Mouse (Mus musculus): ENCODE data around the gene Rap1a.

Rap1a gene

DNA sequence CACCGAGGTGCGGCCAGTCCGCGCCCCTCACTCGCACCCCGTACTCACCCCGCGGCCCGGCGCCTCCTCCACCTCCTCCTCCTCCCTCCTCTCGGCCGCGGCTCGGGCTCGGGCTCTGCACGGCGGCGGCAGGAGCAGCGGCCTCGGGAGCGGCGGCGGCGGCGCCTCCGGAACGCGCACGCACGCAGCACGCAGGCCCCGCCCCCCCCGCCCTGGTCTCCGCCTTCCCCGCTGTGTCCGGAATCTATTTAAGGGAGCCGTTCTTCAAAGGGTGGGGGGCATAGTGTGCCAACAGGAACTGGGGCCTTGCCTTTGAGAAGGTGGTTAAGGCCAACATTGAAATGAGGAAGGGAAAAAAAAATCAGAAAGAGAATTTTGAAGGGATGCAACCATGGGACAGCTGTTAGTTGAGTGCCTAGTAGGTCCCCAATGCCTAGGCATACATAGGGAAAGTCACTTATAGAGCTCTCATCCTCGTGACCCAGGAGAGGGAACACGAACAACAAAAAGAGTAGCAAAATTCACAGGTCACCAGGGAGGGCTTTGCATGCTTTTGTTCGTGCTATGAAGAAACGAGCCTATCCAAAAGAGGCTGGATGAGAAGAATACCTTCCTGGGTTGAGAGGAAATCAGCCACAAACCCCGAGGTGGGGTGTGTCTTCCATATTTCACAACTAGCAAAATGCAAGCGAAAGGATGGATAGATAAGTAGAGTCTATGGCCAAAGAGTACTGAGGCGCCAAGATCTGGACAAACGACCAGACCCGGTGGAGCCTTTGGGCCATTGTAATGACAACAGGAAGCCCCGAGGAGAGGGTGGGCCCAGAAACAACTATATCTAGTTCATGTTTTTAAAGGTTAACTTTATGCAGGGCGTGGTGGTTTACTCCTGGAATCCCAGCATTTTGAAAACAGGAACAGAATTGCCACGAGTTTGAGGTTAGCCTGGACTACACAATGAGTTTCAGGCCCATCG, at the start of gene Rap1a:
Gene Rap1a, minus strand, starts transcription at position 146 of the 976 bp plus-strand sequence.
- peak; percentile 91 for DNase-seq

DNA sequence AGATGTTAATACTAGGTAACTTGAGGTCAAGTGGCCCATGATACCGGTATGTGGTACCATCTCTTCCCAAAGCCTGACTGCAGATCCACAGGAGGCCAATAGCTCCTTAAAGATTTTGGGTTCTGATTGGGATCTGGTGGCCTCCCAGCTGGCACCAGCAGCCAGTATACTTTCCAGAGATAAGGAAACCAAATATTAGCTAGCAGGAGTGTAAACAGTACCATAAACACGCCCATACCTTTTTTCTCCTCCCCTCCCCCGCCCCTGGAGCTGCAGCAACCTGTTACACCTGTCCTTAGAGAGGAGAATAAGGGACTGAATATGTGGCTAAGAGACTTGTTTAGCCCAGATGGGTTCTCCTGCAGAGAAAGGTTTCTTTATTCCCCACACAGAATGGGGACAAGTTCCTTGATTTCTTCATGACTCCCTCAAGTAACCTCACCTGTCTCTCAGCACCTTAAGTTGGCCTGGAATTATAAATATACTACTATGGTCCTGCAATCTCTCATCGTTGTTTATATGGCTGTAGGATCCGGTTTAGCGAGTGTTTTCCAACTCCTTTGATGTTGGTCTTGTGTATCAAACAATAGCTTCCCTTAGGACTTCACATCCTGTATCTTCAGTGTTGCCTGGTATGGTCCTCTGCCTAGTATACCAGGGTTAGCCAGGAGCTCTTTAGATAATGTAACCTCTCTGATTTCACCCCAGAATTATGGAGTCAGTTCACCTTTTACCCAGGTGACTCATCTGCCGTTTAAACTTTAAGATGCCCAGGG, 45.3 kb upstream of the Rap1a start:
- DNase-seq: peak; percentile 26

- no peak for DNase-seq
Observed at GRCm38 (mm10) chr3:105839836-105840235, 38.7 kb upstream of the Rap1a start.

GRCm38 (mm10) chr3:105838655-105839054, 37.5 kb upstream of the Rap1a start:
- DNase-seq: no peak

GRCm38 (mm10) chr3:105836883-105837282, 35.7 kb upstream of the Rap1a start:
- no peak for DNase-seq

GRCm38 (mm10) chr3:105835875-105836274, 34.7 kb upstream of the Rap1a start:
- DNase-seq: no peak

- no peak for DNase-seq
Observed at GRCm38 (mm10) chr3:105831584-105831983, 30.4 kb upstream of the Rap1a start.

DNA sequence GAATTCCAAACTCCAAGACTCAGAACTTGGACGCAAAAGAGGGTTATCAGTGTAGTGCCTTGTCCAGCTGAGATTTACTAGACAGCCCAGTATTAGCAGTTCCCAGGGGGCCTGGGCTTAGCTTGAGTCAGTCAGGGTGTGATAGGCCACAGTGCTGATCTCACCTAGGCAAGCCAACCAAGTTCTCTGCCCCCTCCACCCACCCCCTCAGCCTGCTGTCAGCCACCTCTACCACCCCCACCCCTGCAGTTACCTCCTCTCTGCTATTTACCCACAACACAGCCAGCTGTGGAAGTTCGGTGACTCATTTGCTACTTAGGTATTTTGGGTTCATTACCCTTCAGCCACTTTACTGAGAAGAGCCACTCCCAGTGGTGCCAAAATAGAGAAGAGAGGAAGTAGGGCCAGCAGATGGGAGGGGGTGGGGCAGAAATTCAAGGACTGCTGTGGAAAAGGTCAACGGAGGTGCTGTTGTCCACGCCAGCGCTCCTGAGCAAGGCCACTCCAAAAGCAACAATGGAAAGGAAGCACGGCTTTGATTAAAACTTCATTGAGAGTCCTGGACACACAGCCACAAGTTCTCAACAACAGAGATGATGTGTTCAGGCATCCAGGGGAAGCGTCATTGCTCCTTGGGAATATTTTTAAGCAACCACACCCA, 24.5 kb upstream of the Rap1a start:
- DNase-seq: no peak

DNA sequence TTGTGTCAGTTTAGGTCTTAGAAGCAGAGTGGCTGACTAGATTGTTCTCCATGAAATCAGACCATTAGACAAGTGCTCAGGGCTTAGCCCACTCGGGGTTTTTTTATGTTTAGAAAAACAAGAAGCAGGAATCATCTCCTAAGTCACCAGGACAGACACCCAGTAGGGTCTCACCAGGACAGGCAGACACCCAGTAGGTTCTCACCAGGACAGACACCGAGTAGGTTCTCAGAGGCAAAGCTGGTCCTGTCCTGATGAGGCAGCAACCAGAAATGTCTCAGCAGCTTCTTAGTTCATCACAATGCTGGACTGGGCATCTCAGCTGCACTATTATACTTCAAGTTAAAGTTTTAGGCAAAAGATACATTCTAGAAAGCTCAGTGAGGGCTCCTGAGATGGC, 23.6 kb upstream of the Rap1a start:
- DNase-seq: no peak

- DNase-seq: no peak
Observed at GRCm38 (mm10) chr3:105824103-105824502, 23.0 kb upstream of the Rap1a start.

GRCm38 (mm10) chr3:105823609-105824008, 22.5 kb upstream of the Rap1a start:
- DNase-seq: no peak

- DNase-seq: no peak
Observed at GRCm38 (mm10) chr3:105821504-105821903, 20.4 kb upstream of the Rap1a start.

DNA sequence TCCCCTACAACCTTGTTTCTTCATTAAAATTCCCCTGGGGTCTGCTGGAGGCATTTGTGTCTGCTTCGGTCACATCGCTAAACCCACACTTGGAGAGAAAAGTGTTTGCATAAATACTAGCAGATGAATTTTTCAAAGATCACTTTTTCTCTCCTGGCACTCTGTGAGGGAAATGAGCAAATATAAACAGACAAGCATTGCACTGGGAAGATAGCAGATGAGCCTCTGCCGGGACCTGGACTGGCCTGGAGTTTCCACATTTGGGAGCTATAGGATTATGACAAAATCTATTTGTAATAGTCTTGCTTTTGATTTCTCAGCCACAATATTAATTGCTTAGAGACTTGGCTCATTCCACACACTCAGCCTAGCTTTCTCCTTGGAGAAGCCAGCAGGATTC, 19.1 kb upstream of the Rap1a start:
- no peak for DNase-seq

DNA sequence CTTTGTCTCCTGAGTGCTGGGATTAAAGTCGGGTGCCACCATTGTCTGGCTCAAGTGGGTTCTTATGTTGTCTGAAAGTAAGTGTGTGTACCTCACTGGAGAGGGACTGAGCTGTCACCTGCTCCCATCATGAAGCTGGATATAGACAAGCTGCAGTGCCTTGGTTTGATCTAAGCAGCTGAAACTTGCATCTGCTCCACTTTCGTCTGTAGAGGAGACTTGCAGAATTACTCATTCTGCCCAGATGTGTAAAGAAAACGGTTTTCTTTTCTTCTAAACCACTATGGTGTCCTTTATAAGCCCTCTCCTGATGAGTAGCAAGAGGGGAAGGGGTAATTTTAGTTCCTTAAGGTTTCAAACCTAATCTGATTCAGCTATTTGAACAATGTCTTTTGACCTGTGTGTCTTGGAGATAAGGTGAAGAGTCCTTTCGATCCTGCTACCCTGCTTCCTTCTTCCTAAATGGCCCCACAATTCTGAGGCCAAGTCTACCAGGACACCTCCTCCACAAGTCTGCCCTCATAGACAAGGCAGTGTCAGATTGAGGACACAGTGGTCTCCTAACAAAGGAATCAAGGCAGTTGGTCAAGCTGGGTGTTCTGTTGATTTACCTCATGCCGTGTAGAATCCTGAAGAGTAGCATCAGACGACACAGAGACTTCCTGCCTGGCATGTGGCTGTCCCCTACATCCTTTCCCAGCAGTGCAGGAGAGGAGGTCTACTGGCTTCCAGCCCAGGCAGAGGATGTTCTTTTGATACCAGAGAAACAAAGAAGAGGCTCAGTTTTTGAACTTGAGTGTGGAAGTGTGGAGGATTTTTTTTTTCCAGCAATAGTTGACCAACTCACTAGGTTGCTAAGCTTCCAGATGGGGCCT, 17.2 kb upstream of the Rap1a start:
- DNase-seq: no peak

GRCm38 (mm10) chr3:105816089-105816488, 15.0 kb upstream of the Rap1a start:
- no peak for DNase-seq

DNA sequence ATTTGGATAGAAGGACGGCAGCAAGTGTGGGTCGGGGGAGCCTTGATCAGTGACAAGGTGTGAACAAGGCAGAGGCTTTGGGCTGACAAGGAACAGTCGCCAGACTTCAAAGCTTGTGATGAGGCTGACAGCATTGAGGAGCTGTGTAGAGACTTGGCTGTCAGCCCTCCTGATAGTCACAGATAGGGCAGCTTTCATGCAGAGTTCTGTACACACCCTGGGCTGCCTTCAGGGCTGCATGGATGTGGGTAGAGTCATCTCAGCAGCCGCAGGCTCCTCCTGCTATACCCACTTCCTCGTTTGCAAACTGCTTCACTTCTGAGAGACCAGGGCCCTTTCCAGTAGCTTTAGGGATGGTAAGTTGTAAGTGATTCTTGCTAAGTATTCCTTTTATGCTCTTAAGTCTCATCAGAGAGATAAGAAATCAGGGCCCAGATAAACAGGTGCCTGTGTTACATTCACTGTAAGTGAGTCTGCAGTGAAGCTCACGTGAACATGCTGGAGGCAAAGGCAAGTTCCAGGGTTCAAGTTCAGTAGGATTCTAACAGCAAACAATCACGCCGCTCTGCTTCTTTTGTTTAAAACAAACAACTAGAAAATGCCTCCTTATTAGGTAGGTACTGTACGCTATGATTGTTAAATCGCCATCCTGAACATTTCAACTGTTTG, 14.2 kb upstream of the Rap1a start:
- peak; percentile 79 for DNase-seq

DNA sequence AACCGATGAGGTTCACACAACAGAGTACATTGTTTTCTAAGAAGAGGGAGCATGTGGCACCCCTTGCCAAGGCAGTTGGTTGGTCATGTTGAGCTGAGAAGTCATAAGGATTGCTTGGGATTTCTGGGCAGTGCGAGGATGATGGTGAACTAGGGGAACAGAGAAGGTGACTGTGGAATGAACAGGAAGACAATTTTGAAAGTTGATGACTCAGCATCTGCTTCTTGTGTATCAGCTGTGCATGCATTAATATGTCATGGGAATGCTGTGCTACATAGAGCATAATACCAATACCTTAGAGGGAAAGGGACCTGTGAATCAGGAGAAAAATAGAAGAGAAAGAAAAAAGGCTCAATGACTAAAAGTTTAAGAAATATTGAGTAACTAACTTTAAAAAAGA, 10.0 kb upstream of the Rap1a start:
- no peak for DNase-seq

GRCm38 (mm10) chr3:105808179-105809037, 7.3 kb upstream of the Rap1a start:
- peak; percentile 92 for DNase-seq

GRCm38 (mm10) chr3:105807672-105808071, 6.5 kb upstream of the Rap1a start:
- no peak for DNase-seq

- no peak for DNase-seq
Observed at GRCm38 (mm10) chr3:105806519-105807249, 5.5 kb upstream of the Rap1a start.

Data from liver (tissue).